Mouse (Mus musculus): ENCODE data around the gene Ntrk2.

Ntrk2 gene

DNA sequence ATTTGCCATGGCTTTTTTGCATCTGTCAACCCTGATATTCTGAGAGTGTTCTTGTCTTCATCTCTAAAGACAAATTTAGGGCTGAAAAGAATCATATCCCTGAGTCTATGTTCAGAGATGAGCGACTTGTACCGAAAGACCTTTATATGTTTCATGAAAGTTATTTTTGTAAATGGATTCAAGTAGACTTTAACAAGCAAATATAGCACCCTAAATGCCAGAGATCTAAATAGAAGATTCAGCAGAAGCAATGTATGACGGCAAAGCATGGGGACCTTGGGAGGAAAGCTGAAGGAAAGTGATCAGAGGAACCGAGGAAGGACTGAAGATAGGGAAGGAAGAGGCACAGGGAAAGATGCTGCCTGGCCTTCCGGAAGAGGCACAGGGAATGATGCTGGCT, 303.7 kb downstream of the Ntrk2 start:
- no peak for DNase-seq (ENCODE audit: low spot score)

DNA sequence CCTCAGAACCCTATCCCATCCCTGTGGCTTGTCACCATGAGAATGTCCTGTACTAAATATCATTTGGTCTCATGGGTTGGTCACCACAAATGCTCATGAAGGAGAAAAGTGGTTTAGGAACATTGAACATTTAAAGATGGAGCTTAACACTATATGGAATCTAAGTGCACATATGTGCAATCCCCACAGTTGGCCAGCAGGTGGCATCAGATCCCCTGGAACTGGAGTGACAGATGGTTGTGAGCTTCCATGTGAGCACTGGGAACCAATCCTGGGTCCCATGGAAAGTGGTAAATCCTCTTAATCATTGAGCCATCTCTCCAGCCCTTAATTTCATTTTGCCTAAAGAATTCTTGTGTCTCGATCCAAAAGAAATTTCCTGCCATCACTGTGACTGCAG, 308.3 kb downstream of the Ntrk2 start:
- no peak for DNase-seq (ENCODE audit: low spot score)

DNA sequence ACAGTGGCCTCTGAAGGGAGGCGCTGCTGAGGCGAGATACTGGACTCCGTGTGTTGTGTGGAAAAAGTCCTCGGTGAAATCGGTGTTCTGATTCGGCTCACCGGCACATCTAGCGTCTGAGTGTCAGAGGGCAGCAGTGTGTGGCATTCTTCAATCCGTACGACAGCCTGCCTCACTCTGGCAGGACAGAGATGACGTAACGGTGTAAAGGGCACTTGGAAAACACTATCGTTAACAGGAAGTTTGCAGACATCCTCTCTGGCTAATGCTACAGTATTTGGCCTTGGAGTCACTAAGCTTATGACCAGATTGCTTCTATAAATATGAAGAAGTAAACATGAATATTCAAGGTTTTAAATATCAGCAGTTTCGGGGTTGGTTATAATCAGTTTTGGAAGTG, 309.2 kb downstream of the Ntrk2 start:
- DNase-seq (ENCODE audit: low spot score) = no peak

DNA sequence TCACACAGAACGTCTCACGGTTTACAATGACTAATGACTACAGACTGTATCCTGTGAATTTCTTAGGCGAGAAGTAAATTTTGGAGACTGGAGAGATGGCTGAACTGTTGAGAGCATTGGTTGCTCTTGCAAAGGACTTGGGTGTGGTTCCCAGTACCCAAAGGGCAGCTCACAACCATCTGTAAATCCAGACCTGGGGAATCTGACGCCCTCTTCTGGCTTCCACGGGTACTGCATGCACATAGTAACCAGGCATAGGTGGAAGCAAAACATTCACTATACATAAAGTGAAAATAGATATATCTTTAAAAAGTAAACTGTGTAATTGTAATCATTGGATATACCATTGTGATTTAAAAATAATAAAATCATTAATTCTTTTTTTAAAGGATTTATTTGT, 310.9 kb downstream of the Ntrk2 start:
- DNase-seq (ENCODE audit: low spot score) = no peak

DNA sequence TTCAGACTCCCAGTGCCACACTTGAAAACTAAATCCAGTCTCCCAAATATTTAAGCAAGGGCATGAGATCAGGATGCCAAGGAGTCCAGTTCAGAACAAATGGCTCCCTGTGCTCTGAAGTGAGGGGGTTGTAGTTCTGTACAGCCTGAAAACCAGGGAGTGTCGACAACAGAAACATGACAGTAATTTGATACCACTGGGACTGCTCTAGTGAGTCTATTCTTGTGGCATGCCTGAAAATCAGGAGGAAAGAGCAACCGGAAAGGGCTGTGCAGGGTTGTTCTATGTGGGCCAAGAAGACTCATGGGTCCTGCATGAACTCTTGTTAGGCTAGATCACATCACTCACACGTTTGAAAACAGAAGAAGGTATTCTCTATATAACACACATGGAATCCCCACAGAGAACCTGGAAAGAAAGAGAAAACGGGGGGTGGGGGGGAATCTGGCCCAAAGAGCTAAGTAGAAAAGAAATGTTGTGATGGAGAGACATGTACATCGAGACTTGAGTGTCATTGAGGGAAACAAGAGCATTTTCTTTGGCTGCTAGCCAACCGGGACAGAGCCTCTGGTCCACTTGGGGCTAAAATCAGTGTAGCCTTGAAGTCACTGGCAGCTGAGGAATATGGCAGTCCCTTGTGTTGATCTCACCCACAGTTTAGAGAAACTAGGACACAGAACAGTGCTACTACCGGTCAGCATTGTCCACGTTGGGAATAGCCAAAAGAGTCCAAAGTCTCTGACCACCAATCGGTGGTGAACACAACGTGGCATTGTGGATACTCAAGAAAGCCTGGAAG, 313.4 kb downstream of the Ntrk2 start:
- no peak for DNase-seq (ENCODE audit: low spot score)

DNA sequence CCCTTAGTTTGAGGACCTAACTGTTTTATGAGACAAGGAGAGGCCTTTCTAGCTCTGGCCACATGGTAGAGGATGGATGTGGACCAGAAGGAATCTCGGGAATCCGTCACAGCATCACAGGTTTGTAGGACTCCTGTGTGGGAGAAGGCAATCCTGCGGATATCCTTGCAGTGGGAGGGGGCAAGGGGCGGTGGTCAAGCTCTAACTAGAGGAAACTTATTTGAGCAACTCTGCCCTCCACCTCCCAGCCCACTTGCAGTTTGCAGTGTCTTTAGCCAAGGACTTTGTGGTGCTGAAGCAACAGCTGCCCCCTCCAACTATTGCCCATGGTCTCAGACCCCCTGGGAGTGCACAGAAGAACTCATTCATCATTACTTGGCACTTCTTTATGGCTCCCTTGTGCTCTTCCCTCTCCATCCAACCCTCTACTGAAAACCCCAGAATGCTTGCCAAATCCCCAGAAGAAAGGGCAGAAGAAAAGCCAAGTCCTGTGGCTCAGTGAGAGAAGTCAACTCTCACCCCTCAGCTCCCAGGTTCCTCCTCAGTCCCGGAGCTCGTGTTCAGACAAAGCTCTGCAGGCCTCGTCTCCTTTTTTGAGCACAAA, 336.9 kb downstream of the Ntrk2 start:
- DNase-seq (ENCODE audit: low spot score) = no peak

DNA sequence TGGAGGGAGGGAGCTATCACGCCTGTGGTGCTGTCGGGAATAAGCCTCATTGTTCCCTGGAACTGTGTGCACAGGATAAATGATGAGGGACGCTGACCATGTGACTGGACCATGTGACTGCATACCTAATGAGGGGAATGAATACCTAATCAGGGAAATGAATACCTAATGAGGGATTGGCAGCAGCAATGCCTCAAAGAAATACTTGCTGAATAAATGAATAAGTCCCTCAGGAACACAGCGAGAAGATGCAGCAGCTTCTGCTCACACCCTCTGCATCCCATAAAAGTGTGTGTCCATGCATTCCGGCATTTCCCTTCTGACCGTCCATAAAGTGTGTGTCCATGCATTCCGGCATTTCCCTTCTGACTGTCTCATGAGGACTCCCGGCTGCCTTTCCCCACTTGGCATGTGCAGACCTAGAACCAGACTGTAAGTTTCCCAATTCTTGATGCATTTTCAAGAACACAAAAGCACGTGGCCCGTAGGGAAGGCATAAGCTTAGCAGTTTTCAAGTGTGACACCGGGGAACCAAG, 338.0 kb downstream of the Ntrk2 start:
- no peak for DNase-seq (ENCODE audit: low spot score)

DNA sequence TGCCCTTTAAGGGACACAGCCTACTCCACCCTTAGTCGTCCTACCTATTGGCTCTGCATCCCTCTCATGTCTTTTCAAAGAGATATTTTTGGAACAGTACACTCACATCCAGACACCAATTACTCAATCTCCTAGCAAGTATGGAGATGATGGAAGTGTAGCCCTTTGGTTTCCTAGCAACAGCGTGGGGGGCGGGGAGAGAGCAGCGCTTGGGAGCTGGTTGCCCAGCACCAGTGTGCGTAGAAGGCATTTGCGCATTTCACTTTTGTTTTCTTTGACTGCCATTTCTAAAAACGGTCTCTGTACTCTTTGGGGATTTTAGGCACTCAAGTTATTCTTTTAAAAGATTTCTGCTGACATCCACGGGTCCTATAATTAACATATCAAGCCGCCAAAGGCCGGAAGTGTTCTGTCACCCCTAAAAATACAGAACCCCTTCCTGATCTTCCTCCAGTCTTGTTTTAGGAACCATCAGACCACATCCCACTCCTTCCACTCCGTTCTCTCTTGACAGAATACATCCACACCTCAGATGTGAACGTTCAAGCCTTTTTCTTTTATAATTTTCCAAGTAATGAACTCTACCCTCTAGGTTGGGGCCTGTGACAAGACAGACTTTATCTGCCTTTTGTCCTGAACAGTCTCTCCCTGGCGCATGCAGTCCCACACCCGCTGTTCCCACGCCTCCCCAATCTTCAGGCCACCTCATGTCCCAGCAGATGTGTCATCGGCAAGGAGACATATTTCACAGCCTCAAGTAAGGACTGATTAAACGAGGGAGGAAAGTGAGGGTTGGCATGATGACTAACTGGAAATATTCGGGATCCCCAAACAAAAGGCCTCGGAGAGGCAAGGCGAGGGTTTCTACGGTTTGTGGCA, 339.5 kb downstream of the Ntrk2 start:
- peak; percentile 58 for DNase-seq (ENCODE audit: low spot score)

DNA sequence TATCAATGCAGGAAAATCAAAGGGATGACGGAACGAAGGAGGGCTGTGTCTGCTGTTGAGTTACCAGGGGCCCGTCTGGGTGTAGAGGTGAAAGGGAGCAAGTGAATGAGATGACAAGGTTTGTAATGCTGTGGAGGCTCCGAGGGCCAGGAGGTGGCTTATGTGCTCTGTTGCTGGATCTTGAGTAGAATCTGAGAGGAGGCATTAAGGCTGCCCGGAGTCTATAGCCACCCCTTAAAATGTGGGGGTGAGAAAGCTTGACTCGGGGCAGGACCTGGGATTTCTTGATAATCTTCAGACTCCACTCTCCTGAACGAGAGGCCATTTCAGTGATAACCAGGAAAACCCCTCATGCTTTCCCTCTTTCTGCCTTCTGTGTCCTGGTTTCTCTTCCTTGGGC, 340.2 kb downstream of the Ntrk2 start:
- DNase-seq (ENCODE audit: low spot score) = no peak

DNA sequence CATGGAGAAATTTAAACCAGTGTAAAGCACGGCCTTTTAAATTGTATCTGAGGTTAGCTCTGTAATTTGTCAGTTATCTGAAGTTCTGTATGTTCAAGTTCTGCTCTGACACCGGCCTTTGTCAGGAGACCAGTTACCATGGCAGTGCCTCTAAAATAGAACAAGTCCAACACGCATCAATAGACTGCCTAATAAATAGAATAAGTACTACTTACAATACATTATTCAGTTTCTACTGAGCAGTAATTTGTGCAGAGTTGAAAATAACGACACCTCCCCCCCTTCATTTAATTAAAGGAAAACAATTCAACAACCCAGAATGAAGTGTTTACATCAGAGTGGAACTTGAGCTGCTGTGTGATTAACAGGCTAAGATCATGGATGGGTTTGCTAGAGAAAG, 341.6 kb downstream of the Ntrk2 start:
- DNase-seq (ENCODE audit: low spot score) = no peak

DNA sequence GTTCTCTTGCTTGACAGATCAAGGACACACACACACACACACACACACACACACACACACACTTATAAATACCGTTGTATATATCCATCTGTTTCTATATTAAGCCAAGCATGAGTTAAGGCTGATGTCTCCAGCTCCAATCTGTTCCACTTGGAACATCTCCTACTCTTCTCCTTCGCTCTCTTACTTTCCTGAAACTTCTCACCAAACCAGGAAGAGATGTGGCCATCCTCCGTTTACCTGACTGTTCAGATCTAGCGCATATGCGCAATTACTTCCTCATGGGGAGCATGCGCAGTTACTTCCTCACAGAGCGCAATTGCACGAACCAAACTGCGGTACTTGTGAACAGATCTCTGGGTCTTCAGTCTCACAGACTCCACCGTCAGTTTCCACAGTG, 342.4 kb downstream of the Ntrk2 start:
- DNase-seq (ENCODE audit: low spot score) = no peak

DNA sequence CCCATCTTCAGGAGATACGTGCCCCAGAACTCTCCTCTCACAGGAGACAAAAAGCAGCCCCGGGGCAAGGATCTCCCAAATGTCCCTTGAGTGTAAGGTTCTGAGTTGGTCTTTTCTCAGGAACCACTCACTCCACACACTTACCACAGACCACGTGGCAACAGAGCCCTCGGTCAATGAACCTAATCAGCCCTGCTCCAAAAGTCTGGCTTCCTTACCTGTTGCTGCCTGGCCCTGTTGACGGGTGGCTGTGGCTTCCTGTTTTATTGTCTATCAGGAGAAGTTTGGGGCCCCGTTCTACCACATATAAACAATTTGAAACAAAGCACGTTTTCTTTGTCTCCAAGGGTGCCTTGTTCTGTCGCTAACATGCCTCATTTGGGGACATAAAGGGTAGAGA, 357.6 kb downstream of the Ntrk2 start:
- DNase-seq (ENCODE audit: low spot score) = no peak

DNA sequence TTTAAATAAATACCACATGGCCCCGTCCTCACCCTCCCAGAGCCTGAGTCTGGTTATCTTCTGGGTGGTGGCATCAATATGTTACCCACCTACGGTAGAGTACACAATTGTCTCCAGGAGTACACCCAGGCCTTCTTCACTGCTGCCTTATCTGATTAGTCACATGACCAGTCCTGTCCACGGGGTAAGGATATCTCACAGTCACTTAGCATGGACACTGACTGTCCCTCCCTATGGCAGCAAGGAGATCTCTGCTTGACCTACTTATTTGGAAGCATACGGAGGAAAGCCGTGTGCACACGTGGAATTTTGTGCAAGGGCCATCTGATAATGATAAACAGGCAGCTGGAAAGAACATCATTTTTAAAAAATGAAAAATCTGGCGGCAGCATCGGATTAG, 367.5 kb downstream of the Ntrk2 start:
- DNase-seq (ENCODE audit: low spot score) = no peak

DNA sequence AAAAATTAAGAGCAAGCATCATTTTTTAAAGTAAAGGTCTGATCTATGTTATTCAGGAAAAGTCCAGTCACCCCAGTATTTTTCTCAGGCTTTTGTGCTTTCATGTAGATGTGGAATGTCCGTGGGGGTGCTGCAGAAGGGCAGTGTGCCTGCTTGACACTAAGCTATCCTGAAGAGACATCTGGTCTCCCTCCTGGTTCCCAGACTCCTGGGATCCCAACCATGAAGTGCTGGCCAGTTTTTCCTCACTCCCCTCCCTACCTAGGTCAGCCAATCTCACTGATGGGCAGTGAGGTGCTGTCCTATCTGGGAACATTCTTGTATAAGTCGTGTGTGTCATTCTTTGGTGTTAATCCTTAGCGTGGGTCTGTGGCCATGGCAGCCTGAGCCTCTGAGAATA, 369.7 kb downstream of the Ntrk2 start:
- DNase-seq (ENCODE audit: low spot score) = no peak

DNA sequence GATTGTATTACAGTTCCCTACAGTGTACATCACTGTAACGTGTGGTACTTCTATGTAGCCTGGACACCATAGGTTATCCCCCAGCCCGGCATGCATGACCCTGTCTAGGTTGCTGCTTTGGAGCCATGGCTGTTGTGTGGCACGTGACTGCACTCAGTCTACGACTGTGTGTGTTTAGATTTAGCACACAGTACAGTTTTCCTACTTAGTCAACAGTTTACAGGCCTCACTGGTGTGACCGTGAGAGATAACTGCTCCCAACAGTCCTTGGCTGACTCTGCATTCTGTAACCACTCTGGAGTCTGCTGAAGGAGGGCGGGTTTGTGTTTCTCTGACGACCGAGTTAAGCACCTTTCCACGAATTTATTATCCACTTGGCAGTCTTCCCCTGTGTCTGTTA, 370.1 kb downstream of the Ntrk2 start:
- DNase-seq (ENCODE audit: low spot score) = no peak

DNA sequence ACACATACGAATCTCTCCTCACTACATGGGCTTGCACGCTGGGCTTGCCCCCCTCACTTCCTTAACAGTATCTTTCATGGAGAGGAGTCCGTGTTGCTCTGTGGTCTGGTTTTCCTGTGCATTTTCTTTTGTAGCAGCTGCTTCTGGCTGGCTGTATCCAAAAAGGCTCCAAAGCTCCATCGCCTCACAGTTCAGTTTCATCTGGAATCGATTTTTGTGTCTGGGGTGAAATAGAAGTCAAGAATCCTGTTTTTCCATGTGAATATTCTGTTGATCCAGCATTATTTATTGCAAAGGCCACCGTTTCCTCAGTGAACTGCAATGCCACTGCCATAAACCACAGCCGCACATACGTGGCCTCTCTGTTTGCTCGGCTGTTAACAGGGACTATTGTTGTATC, 370.6 kb downstream of the Ntrk2 start:
- no peak for DNase-seq (ENCODE audit: low spot score)

DNA sequence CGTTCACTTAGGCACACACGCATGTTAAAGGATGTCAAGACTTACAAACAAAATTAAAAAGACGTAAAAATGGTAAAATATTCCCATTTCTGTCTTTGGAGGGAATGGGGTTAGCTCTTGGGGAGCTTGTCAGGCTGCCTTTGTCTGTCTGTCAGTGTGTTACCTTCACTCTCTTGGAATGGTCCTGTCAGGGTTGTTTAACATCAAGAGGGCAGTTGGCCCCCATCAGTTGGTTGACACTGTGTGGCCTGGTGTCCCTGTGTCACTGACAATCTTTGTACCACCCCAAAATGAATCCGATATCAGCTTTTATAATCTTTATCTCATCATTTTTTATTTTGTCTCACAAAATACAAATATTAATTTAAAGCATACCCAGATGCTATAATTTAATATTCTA, 373.6 kb downstream of the Ntrk2 start:
- DNase-seq (ENCODE audit: low spot score) = no peak

DNA sequence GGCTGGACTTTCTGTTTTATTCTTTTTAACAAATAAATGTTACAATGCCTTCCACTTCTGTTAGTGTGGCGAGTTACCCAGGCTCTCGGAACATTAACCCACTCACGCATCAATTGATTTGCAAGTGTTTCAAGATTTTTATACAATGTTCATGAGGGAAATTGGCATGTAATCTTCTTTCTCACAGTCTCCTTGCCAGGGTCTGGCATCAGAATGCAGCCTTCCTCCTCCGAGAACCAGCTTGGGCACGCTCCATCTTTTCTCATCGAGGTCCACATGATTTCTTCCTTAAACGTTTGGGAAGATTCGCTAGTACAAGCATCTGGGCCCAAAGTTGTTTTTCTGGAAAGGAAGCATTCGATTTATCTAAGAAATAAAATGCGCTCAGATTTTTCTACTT, 374.4 kb downstream of the Ntrk2 start:
- DNase-seq (ENCODE audit: low spot score) = no peak

DNA sequence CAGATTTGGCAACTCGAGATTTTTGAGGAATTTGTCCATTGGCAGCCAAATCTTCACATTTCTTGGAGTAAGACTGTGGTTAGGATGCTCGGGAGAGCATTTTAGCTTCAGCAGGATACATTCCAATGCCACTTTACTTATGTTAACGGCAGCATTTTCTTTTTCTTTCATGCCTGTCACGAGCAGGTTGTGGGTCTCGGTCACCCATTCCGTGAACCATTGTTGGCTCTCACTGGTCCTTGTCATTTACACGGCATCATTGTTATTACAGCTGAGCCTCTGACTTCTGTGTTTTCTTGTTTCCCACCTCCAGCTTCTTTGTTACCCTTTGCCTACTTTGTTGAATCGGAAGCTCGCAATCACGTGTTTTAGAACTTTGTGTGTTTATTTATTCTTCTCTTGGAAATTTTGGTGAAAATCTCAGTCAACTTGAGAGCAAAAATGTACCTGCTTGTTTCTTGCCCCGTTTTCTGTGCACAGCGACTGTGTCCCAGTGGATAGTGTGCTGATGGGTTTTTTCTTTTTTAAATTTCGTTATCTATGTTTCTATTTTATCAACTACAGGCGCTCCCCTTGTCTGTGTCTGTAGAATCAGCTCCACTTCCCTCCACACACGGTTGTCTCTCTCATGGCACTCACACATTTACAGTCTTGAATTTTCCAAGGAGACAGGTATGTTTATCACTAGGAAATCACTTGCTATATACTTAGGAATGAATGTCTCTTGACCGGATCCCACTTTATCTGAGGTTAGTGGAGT, 375.0 kb downstream of the Ntrk2 start:
- DNase-seq (ENCODE audit: low spot score) = no peak

DNA sequence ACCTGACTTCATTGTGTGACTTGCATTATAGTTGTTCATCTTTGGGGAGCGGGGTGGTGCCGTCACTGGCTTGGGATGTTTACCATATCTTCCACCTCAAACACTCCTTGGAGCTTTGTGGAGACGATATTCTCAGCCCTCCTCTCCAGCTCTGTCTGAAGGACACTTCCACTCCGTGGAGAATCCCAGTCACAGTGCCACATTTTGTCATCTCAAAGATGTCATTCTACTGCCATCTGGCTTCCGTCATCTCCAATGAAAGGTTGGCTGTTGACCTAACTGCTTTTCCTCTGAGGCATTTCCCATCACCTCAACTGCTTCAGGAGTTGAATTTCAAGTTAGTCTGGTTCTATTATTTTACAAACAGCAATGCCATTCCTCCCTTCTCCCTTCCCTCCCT, 376.3 kb downstream of the Ntrk2 start:
- peak; percentile 56 for DNase-seq (ENCODE audit: low spot score)
